Mouse (Mus musculus): ENCODE results near the gene Foxi2. TPM values are rescaled to one million over a fixed set of nuclear protein-coding genes. Genes with fewer than 3 reads are reported as not detected.

Foxi2 gene
- not detected for polyA plus RNA-seq (2012; fragmentation: generic; extraction: Trizol)

GRCm38 (mm10) chr7:135410237-135410965 is at the start of gene Foxi2:
TSS of gene Foxi2 (plus strand) at chr7:135410308.
- no peak for TF ChIP-seq CEBPB (IDR thresholded peaks at IDR 0.05; ENCODE audit: insufficient read depth, poor library complexity, severe bottlenecking)
- no peak for TF ChIP-seq SRF (IDR thresholded peaks at IDR 0.05; ENCODE audit: control insufficient read depth, insufficient read length, low read depth)
- no peak for TF ChIP-seq REST (IDR thresholded peaks at IDR 0.05; ENCODE audit: insufficient read depth, insufficient read length)
- TF ChIP-seq POLR2A (IDR thresholded peaks at IDR 0.05; ENCODE audit: insufficient read length, low read depth): no peak
- TF ChIP-seq TCF3 (IDR thresholded peaks at IDR 0.05; ENCODE audit: insufficient read length, low read depth): no peak
- TF ChIP-seq TCF12 (IDR thresholded peaks at IDR 0.05; ENCODE audit: insufficient read depth, poor library complexity, severe bottlenecking): no peak
- no peak for TF ChIP-seq MAX (IDR thresholded peaks at IDR 0.05; ENCODE audit: low read depth)
- TF ChIP-seq MYOG (IDR thresholded peaks at IDR 0.05; ENCODE audit: control insufficient read depth in 1 of 3, insufficient read depth in 1 of 3, insufficient read length in 2 of 3, low read depth in 2 of 3): no peak
- no peak for TF ChIP-seq USF1 (IDR thresholded peaks at IDR 0.05; ENCODE audit: low read depth)
- no peak for TF ChIP-seq MYOD1 (IDR thresholded peaks at IDR 0.05; ENCODE audit: control insufficient read depth in 1 of 3, insufficient read length in 2 of 3, low read depth in 2 of 3)
- no peak for TF ChIP-seq POLR2AphosphoS2 (IDR thresholded peaks at IDR 0.05; ENCODE audit: insufficient read length, low read depth)
- TF ChIP-seq E2F4 (IDR thresholded peaks at IDR 0.05; ENCODE audit: insufficient read depth): no peak
- Histone ChIP-seq H3ac (ENCODE audit: control insufficient read depth, insufficient read length) (no peak within 1 kb of the TSS), H3K4me2 (ENCODE audit: low read depth) (no peak within 1 kb of the TSS), H3K27me3 (ENCODE audit: control insufficient read depth, insufficient read depth, insufficient read length) (peaks cover 43% of the 10 kb centered on the region), H3K79me2 (ENCODE audit: control insufficient read depth, insufficient read depth) (no peaks in the 10 kb centered on the region), H3K36me3 (ENCODE audit: control insufficient read depth, insufficient read depth) (no peaks in the 10 kb centered on the region), H3K4me3 (no peak within 1 kb of the TSS)

GRCm38 (mm10) chr7:135364606-135365005 is 45.5 kb upstream of the Foxi2 start:
- Histone ChIP-seq H3K27me3 (ENCODE audit: control insufficient read depth, insufficient read depth, insufficient read length) (no peaks in the 10 kb centered on the region), H3K4me3 (no peak overlapping the region), H3ac (ENCODE audit: control insufficient read depth, insufficient read length) (no peak overlapping the region), H3K36me3 (ENCODE audit: control insufficient read depth, insufficient read depth) (no peaks in the 10 kb centered on the region), H3K79me2 (ENCODE audit: control insufficient read depth, insufficient read depth) (no peaks in the 10 kb centered on the region), H3K4me2 (ENCODE audit: low read depth) (no peak overlapping the region)
- TF ChIP-seq TCF3 (IDR thresholded peaks at IDR 0.05; ENCODE audit: insufficient read length, low read depth) (no peak), SRF (IDR thresholded peaks at IDR 0.05; ENCODE audit: control insufficient read depth, insufficient read length, low read depth) (no peak), MYOG (IDR thresholded peaks at IDR 0.05; ENCODE audit: control insufficient read depth in 1 of 3, insufficient read depth in 1 of 3, insufficient read length in 2 of 3, low read depth in 2 of 3) (no peak), MYOD1 (IDR thresholded peaks at IDR 0.05; ENCODE audit: control insufficient read depth in 1 of 3, insufficient read length in 2 of 3, low read depth in 2 of 3) (no peak), REST (IDR thresholded peaks at IDR 0.05; ENCODE audit: insufficient read depth, insufficient read length) (no peak), USF1 (IDR thresholded peaks at IDR 0.05; ENCODE audit: low read depth) (no peak), POLR2AphosphoS2 (IDR thresholded peaks at IDR 0.05; ENCODE audit: insufficient read length, low read depth) (no peak), TCF12 (IDR thresholded peaks at IDR 0.05; ENCODE audit: insufficient read depth, poor library complexity, severe bottlenecking) (no peak), E2F4 (IDR thresholded peaks at IDR 0.05; ENCODE audit: insufficient read depth) (no peak), MAX (IDR thresholded peaks at IDR 0.05; ENCODE audit: low read depth) (no peak), CEBPB (IDR thresholded peaks at IDR 0.05; ENCODE audit: insufficient read depth, poor library complexity, severe bottlenecking) (no peak), POLR2A (IDR thresholded peaks at IDR 0.05; ENCODE audit: insufficient read length, low read depth) (no peak)

DNA sequence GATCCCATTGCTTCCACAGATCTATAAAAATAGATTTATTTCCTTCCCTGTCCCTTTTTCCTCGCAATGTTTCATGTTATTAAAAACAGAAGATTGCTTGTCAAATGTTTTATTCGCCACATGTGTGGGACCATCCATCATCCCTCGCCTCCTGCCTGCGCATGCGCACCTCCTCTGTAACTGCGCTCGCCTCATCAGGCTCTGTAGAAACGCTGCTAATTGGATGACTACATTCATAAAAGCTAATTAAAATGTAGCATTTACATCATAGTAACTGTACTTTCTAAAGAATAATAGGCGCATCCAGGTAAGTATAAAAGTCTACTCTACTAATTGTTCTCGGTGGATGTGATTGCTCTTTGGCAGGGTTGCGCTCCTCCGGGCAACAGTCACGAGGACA is 34.1 kb upstream of the Foxi2 start:
- no peaks in the 10 kb centered on the region for H3K36me3 ChIP-seq (ENCODE audit: control insufficient read depth, insufficient read depth)
- TF ChIP-seq MYOG (IDR thresholded peaks at IDR 0.05; ENCODE audit: control insufficient read depth in 1 of 3, insufficient read depth in 1 of 3, insufficient read length in 2 of 3, low read depth in 2 of 3) (no peak), SRF (IDR thresholded peaks at IDR 0.05; ENCODE audit: control insufficient read depth, insufficient read length, low read depth) (no peak), USF1 (IDR thresholded peaks at IDR 0.05; ENCODE audit: low read depth) (no peak), REST (IDR thresholded peaks at IDR 0.05; ENCODE audit: insufficient read depth, insufficient read length) (no peak), POLR2A (IDR thresholded peaks at IDR 0.05; ENCODE audit: insufficient read length, low read depth) (no peak), E2F4 (IDR thresholded peaks at IDR 0.05; ENCODE audit: insufficient read depth) (no peak), CEBPB (IDR thresholded peaks at IDR 0.05; ENCODE audit: insufficient read depth, poor library complexity, severe bottlenecking) (no peak), POLR2AphosphoS2 (IDR thresholded peaks at IDR 0.05; ENCODE audit: insufficient read length, low read depth) (no peak), MYOD1 (IDR thresholded peaks at IDR 0.05; ENCODE audit: control insufficient read depth in 1 of 3, insufficient read length in 2 of 3, low read depth in 2 of 3) (no peak), MAX (IDR thresholded peaks at IDR 0.05; ENCODE audit: low read depth) (no peak)
- H3K79me2 ChIP-seq (ENCODE audit: control insufficient read depth, insufficient read depth): no peaks in the 10 kb centered on the region
- no peak overlapping the region for H3K4me3 ChIP-seq
- no peaks in the 10 kb centered on the region for H3K27me3 ChIP-seq (ENCODE audit: control insufficient read depth, insufficient read depth, insufficient read length)
- H3K4me2 ChIP-seq (ENCODE audit: low read depth): no peak overlapping the region
- no peak overlapping the region for H3ac ChIP-seq (ENCODE audit: control insufficient read depth, insufficient read length)

DNA sequence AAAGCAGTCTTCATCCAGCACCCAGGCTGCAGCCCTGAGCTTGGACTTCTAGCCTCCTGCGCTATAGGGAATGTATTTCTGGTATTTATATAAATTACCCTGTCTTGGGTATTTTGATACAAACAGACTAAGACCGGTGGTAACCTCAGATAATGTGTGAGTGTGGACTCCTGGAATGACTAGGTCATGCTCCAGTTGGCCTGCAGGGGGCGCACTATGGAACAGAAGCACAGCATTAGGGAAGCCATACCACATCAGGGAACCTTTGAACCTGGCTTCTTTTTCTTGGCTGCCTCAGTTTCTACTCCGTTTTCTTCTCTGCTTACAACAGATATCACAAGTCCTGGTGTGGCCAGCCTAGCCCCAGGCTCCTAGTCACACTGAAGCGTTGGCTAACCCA is 33.2 kb upstream of the Foxi2 start:
- TF ChIP-seq TCF12 (IDR thresholded peaks at IDR 0.05; ENCODE audit: insufficient read depth, poor library complexity, severe bottlenecking) (no peak), MYOG (IDR thresholded peaks at IDR 0.05; ENCODE audit: control insufficient read depth in 1 of 3, insufficient read depth in 1 of 3, insufficient read length in 2 of 3, low read depth in 2 of 3) (no peak), POLR2AphosphoS2 (IDR thresholded peaks at IDR 0.05; ENCODE audit: insufficient read length, low read depth) (no peak), MAX (IDR thresholded peaks at IDR 0.05; ENCODE audit: low read depth) (no peak), POLR2A (IDR thresholded peaks at IDR 0.05; ENCODE audit: insufficient read length, low read depth) (no peak), TCF3 (IDR thresholded peaks at IDR 0.05; ENCODE audit: insufficient read length, low read depth) (no peak), USF1 (IDR thresholded peaks at IDR 0.05; ENCODE audit: low read depth) (no peak), MYOD1 (IDR thresholded peaks at IDR 0.05; ENCODE audit: control insufficient read depth in 1 of 3, insufficient read length in 2 of 3, low read depth in 2 of 3) (no peak)
- Histone ChIP-seq H3K79me2 (ENCODE audit: control insufficient read depth, insufficient read depth) (no peaks in the 10 kb centered on the region), H3ac (ENCODE audit: control insufficient read depth, insufficient read length) (no peak overlapping the region)

More for the DNA sequence above, 33.2 kb upstream of the Foxi2 start:
- H3K36me3 ChIP-seq (ENCODE audit: control insufficient read depth, insufficient read depth): no peaks in the 10 kb centered on the region
- no peak overlapping the region for H3K4me2 ChIP-seq (ENCODE audit: low read depth)
- H3K27me3 ChIP-seq (ENCODE audit: control insufficient read depth, insufficient read depth, insufficient read length): no peaks in the 10 kb centered on the region
- H3K4me3 ChIP-seq: no peak overlapping the region
